Mouse (Mus musculus): Measurements from ENCODE around the gene Scd3. TPM values are rescaled to one million over a fixed set of nuclear protein-coding genes. Genes with fewer than 3 reads are reported as not detected.
"Not testable (repeated sequence)": the region's sequence is repeated elsewhere in the genome, so short reads cannot be mapped to it uniquely, and the experiment has no call there.

Scd3 gene
- polyA plus RNA-seq, 1 experiment from 2014 or later, result 0.18 TPM

GRCm38 (mm10) chr19:44273711-44274110, 70.6 kb downstream of the Scd3 start:
- no peaks in the 10 kb centered on the region for H3K9me3 ChIP-seq (replicated peaks; ENCODE audit: control insufficient read depth, low read length)
- no peak overlapping the region for H3K27ac ChIP-seq (ENCODE audit: low read length)
- H3K4me3 ChIP-seq (replicated peaks; ENCODE audit: low read length), result no peak overlapping the region
- no peaks in the 10 kb centered on the region for H3K36me3 ChIP-seq (ENCODE audit: control insufficient read depth, insufficient read depth, low read length)
- no peak for ATAC-seq (ENCODE audit: insufficient read depth, low FRiP score)
- H3K4me1 ChIP-seq (ENCODE audit: control insufficient read depth, insufficient read depth, low read length), result no peaks in the 10 kb centered on the region
- 85% methylated on average over 4 of the region's 4 CpGs for WGBS
- H3K9ac ChIP-seq (ENCODE audit: low read length), result no peak overlapping the region
- no peaks in the 10 kb centered on the region for H3K27me3 ChIP-seq (ENCODE audit: control insufficient read depth, insufficient read depth, low read length)
- no peak overlapping the region for H3K4me2 ChIP-seq (ENCODE audit: low read depth, low read length)

GRCm38 (mm10) chr19:44274452-44274851, 71.4 kb downstream of the Scd3 start:
- Histone ChIP-seq H3K9me3 (replicated peaks; ENCODE audit: control insufficient read depth, low read length) (no peaks in the 10 kb centered on the region), H3K4me1 (ENCODE audit: control insufficient read depth, insufficient read depth, low read length) (no peaks in the 10 kb centered on the region; the same call in 1 of the 2 replicates), H3K4me3 (replicated peaks; ENCODE audit: low read length) (no peak overlapping the region), H3K4me2 (ENCODE audit: low read depth, low read length) (no peak overlapping the region), H3K9ac (ENCODE audit: low read length) (no peak overlapping the region), H3K36me3 (ENCODE audit: control insufficient read depth, insufficient read depth, low read length) (no peaks in the 10 kb centered on the region), H3K27me3 (ENCODE audit: control insufficient read depth, insufficient read depth, low read length) (no peaks in the 10 kb centered on the region), H3K27ac (ENCODE audit: low read length) (no peak overlapping the region)
- no peak for ATAC-seq (ENCODE audit: insufficient read depth, low FRiP score)
- 95% methylated on average over 4 of the region's 4 CpGs for WGBS

GRCm38 (mm10) chr19:44275418-44275817, 72.3 kb downstream of the Scd3 start:
- no peak for ATAC-seq (ENCODE audit: insufficient read depth, low FRiP score)
- no peak overlapping the region for H3K4me3 ChIP-seq (replicated peaks; ENCODE audit: low read length)
- no peak overlapping the region for H3K27ac ChIP-seq (ENCODE audit: low read length)
- H3K27me3 ChIP-seq (ENCODE audit: control insufficient read depth, insufficient read depth, low read length), result no peaks in the 10 kb centered on the region
- no peaks in the 10 kb centered on the region for H3K9me3 ChIP-seq (replicated peaks; ENCODE audit: control insufficient read depth, low read length)
- peaks cover 7% of the 10 kb centered on the region for H3K4me1 ChIP-seq (ENCODE audit: control insufficient read depth, insufficient read depth, low read length)
- 95% methylated on average over 1 of the region's 1 CpGs for WGBS
- H3K36me3 ChIP-seq (ENCODE audit: control insufficient read depth, insufficient read depth, low read length), result no peaks in the 10 kb centered on the region
- no peak overlapping the region for H3K4me2 ChIP-seq (ENCODE audit: low read depth, low read length)
- H3K9ac ChIP-seq (ENCODE audit: low read length), result no peak overlapping the region

- no peaks in the 10 kb centered on the region for H3K9me3 ChIP-seq (replicated peaks; ENCODE audit: control insufficient read depth, low read length)
- H3K4me1 ChIP-seq (ENCODE audit: control insufficient read depth, insufficient read depth, low read length), result peaks cover 21% of the 10 kb centered on the region
- 56% methylated on average over 5 of the region's 5 CpGs for WGBS
- no peak overlapping the region for H3K4me3 ChIP-seq (replicated peaks; ENCODE audit: low read length)
- H3K27ac ChIP-seq (ENCODE audit: low read length), result no peak overlapping the region
- no peak overlapping the region for H3K9ac ChIP-seq (ENCODE audit: low read length)
- no peaks in the 10 kb centered on the region for H3K27me3 ChIP-seq (ENCODE audit: control insufficient read depth, insufficient read depth, low read length)
- ATAC-seq (ENCODE audit: insufficient read depth, low FRiP score), result no peak
- no peaks in the 10 kb centered on the region for H3K36me3 ChIP-seq (ENCODE audit: control insufficient read depth, insufficient read depth, low read length)
- no peak overlapping the region for H3K4me2 ChIP-seq (ENCODE audit: low read depth, low read length)
Observed at GRCm38 (mm10) chr19:44276861-44277260, 73.8 kb downstream of the Scd3 start.

- Histone ChIP-seq H3K9me3 (replicated peaks; ENCODE audit: control insufficient read depth, low read length) (no peaks in the 10 kb centered on the region), H3K4me3 (replicated peaks; ENCODE audit: low read length) (no peak overlapping the region), H3K4me2 (ENCODE audit: low read depth, low read length) (no peak overlapping the region), H3K27ac (ENCODE audit: low read length) (no peak overlapping the region), H3K36me3 (ENCODE audit: control insufficient read depth, insufficient read depth, low read length) (no peaks in the 10 kb centered on the region), H3K4me1 (ENCODE audit: control insufficient read depth, insufficient read depth, low read length) (peaks cover 31% of the 10 kb centered on the region), H3K9ac (ENCODE audit: low read length) (no peak overlapping the region), H3K27me3 (ENCODE audit: control insufficient read depth, insufficient read depth, low read length) (no peaks in the 10 kb centered on the region)
- 78% methylated on average over 8 of the region's 8 CpGs for WGBS
- no peak for ATAC-seq (ENCODE audit: insufficient read depth, low FRiP score)
Observed at GRCm38 (mm10) chr19:44277931-44278330, 74.9 kb downstream of the Scd3 start.

GRCm38 (mm10) chr19:44280755-44281154, 77.7 kb downstream of the Scd3 start:
- no peak for ATAC-seq (ENCODE audit: insufficient read depth, low FRiP score)
- H3K4me1 ChIP-seq (ENCODE audit: control insufficient read depth, insufficient read depth, low read length), result peaks cover 49% of the 10 kb centered on the region
- 6% methylated on average over 6 of the region's 6 CpGs for WGBS
- H3K4me2 ChIP-seq (ENCODE audit: low read depth, low read length), result peak overlapping the region; percentile 17; the same call in 1 of the 2 replicates
- no peaks in the 10 kb centered on the region for H3K27me3 ChIP-seq (ENCODE audit: control insufficient read depth, insufficient read depth, low read length)
- H3K9me3 ChIP-seq (replicated peaks; ENCODE audit: control insufficient read depth, low read length), result no peaks in the 10 kb centered on the region
- H3K4me3 ChIP-seq (replicated peaks; ENCODE audit: low read length), result no peak overlapping the region
- H3K9ac ChIP-seq (ENCODE audit: low read length), result peak overlapping the region; percentile 40; the same call in 1 of the 2 replicates
- no peaks in the 10 kb centered on the region for H3K36me3 ChIP-seq (ENCODE audit: control insufficient read depth, insufficient read depth, low read length)
- peak overlapping the region; percentile 96 for H3K27ac ChIP-seq (ENCODE audit: low read length)

- not testable (repeated sequence) for H3K36me3 ChIP-seq (ENCODE audit: control insufficient read depth, insufficient read depth, low read length); H3K27me3 ChIP-seq (ENCODE audit: control insufficient read depth, insufficient read depth, low read length); H3K9ac ChIP-seq (ENCODE audit: low read length); H3K4me2 ChIP-seq (ENCODE audit: low read depth, low read length); ATAC-seq (ENCODE audit: insufficient read depth, low FRiP score); H3K4me3 ChIP-seq (replicated peaks; ENCODE audit: low read length); H3K9me3 ChIP-seq (replicated peaks; ENCODE audit: control insufficient read depth, low read length)
- WGBS, result 24% methylated on average over 1 of the region's 1 CpGs
- Histone ChIP-seq H3K27ac (ENCODE audit: low read length) (peak overlapping the region; percentile 96), H3K4me1 (ENCODE audit: control insufficient read depth, insufficient read depth, low read length) (peaks cover 53% of the 10 kb centered on the region)
Observed at GRCm38 (mm10) chr19:44281825-44282447, 78.9 kb downstream of the Scd3 start.

GRCm38 (mm10) chr19:44282534-44283156, 79.6 kb downstream of the Scd3 start:
- WGBS, result 30% methylated on average over 9 of the region's 9 CpGs
- ATAC-seq (ENCODE audit: insufficient read depth, low FRiP score), result no peak
- H3K4me2 ChIP-seq (ENCODE audit: low read depth, low read length), result no peak overlapping the region; the same call in 1 of the 2 replicates

GRCm38 (mm10) chr19:44283157-44284024, 80.3 kb downstream of the Scd3 start:
- 29% methylated on average over 15 of the region's 15 CpGs for WGBS
- Histone ChIP-seq H3K4me1 (ENCODE audit: control insufficient read depth, insufficient read depth, low read length) (peaks cover 53% of the 10 kb centered on the region), H3K27me3 (ENCODE audit: control insufficient read depth, insufficient read depth, low read length) (no peaks in the 10 kb centered on the region), H3K27ac (ENCODE audit: low read length) (peak overlapping the region; percentile 99), H3K36me3 (ENCODE audit: control insufficient read depth, insufficient read depth, low read length) (no peaks in the 10 kb centered on the region), H3K9me3 (replicated peaks; ENCODE audit: control insufficient read depth, low read length) (no peaks in the 10 kb centered on the region), H3K4me2 (ENCODE audit: low read depth, low read length) (peak overlapping the region; percentile 92), H3K4me3 (replicated peaks; ENCODE audit: low read length) (peak overlapping the region; percentile 53), H3K9ac (ENCODE audit: low read length) (peak overlapping the region; percentile 62)
- ATAC-seq (ENCODE audit: insufficient read depth, low FRiP score), result no peak

More at GRCm38 (mm10) chr19:44282534-44283156, 79.6 kb downstream of the Scd3 start:
- Histone ChIP-seq H3K36me3 (ENCODE audit: control insufficient read depth, insufficient read depth, low read length) (no peaks in the 10 kb centered on the region), H3K4me1 (ENCODE audit: control insufficient read depth, insufficient read depth, low read length) (peaks cover 53% of the 10 kb centered on the region), H3K9ac (ENCODE audit: low read length) (0 out of 2 replicates have a peak overlapping the region, but pooled peaks have one; percentile 1), H3K27me3 (ENCODE audit: control insufficient read depth, insufficient read depth, low read length) (no peaks in the 10 kb centered on the region), H3K4me3 (replicated peaks; ENCODE audit: low read length) (no peak overlapping the region), H3K27ac (ENCODE audit: low read length) (peak overlapping the region; percentile 99), H3K9me3 (replicated peaks; ENCODE audit: control insufficient read depth, low read length) (no peaks in the 10 kb centered on the region)

Measured in stomach, embryonic 16.5 days (tissue).